Mouse (Mus musculus) spleen, adult 2 months (tissue): Measurements from ENCODE around the gene Pttg1. TPM values are rescaled to one million over a fixed set of nuclear protein-coding genes. Genes with fewer than 3 reads are reported as not detected.

ENCODE experiments used
- DNase-seq, 2 experiments: peaks; one replicate each; pipeline versions ENCODE4 v3.0.0 to v3.0.0-alpha.2; 2012 to 2021; ENCODE audit warnings: low spot score in 2 of 2, low read depth in 1 of 2
- H3K27ac ChIP-seq: fragments of 200-500 bp; 2 replicates; pipeline ENCODE4 v1.5.1; 2012; ENCODE audit warnings: low read length, inconsistent platforms; ENCODE audit not compliant: insufficient read depth
- H3K27me3 ChIP-seq: fragments of 200-500 bp; 2 replicates; pipeline ENCODE4 v1.6.1; 2012; ENCODE audit warnings: mild to moderate bottlenecking, moderate library complexity, low read length, inconsistent platforms; ENCODE audit not compliant: control insufficient read depth, insufficient read depth
- H3K36me3 ChIP-seq: fragments of 200-500 bp; 2 replicates; pipeline ENCODE4 v1.6.1; 2012; ENCODE audit warnings: mild to moderate bottlenecking, low read length, inconsistent platforms; ENCODE audit not compliant: control insufficient read depth, insufficient read depth
- H3K4me1 ChIP-seq: fragments of 200-500 bp; 2 replicates; pipeline ENCODE4 v1.6.1; 2011; ENCODE audit warnings: inconsistent platforms; ENCODE audit not compliant: control insufficient read depth, insufficient read depth, insufficient read length
- H3K4me3 ChIP-seq: fragments of 200-500 bp; 2 replicates; pipeline ENCODE4 v1.5.1; 2011; ENCODE audit warnings: mild to moderate bottlenecking, inconsistent platforms; ENCODE audit not compliant: insufficient read depth, insufficient read length; ENCODE audit errors: extremely low read depth
- CTCF ChIP-seq: fragments of 200-500 bp; IDR thresholded peaks from 2 replicates; pipeline ENCODE4 v1.5.1; 2011; ENCODE audit warnings: mild to moderate bottlenecking, inconsistent platforms; ENCODE audit not compliant: insufficient read depth, insufficient read length, insufficient replicate concordance; ENCODE audit errors: extremely low read depth
- POLR2A ChIP-seq: fragments of 200-500 bp; IDR thresholded peaks from 2 replicates; pipeline ENCODE4 v1.6.1; 2011; ENCODE audit warnings: low read depth, low read length, inconsistent platforms
- WGBS: fragments of 180-500 bp; shearing (Covaris S2); methylation state at CpG from one replicate; pipeline ENCODE4 v1.1.7; 2018; 5-methylcytosine and 5-hydroxymethylcytosine counted together
- polyA plus RNA-seq: library from polyadenylated mRNA; depleted of rRNA; stranded (reverse); fragments of >200 nt; gene quantifications from 2 replicates; pipeline ENCODE4 v1.2.3, GENCODE M21; 2012

The Pttg1 gene
- polyA plus RNA-seq, 1 experiment: 15.6 TPM

DNA sequence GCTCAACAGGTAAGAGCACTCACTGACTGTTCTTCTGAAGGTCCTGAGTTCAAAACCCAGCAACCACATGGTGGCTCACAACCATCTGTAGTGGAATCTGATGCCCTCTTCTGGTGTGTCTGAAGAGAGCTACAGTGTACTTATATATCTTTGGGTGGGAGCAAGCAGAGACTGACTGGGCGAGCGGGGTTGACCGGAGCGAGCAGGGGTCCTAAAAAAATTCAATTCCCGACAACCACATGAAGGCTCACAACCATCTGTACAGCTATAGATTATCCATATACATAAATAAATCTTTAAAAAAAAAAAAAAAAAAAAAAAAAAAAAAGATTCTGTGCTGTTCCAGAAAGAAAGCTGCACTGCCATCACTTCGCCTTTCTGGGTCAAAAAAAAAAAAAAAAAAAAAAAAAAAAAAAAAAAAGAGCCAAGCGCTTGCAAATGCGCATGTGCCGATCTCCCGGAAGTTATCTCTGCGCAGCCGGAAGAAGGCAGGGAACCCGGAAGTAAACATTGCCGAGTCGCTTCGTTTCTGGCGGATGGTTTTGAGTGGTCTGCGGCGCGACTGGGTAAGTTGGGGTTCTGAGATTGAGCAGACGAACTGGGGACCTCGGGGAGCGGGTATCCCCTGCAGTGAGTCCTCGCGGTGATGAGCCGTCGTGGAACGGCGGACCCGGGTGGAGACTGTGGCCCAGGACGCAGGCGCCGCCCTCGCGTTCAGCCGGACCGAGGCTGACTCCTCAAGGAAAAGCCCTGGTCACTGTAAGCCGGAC is 7.4 kb upstream of the Pttg1 start, which contains the start of gene Slu7:
Gene Slu7, plus strand, starts transcription at position 491 of the 770 bp plus-strand sequence.
- TF ChIP-seq CTCF: no peak
- peak; percentile 21; the same call in 1 of the 2 replicates for TF ChIP-seq POLR2A
- H3K36me3 ChIP-seq: peaks cover 10% of the 10 kb centered on the region
- H3K27me3 ChIP-seq: no peaks in the 10 kb centered on the region
- peak within 1 kb of the TSS; percentile 49 for H3K27ac ChIP-seq
- peak; percentile 64 to 70 for DNase-seq
- H3K4me1 ChIP-seq: peaks cover 3% of the 10 kb centered on the region; the same call in 1 of the 2 replicates
- peak within 1 kb of the TSS; percentile 72 for H3K4me3 ChIP-seq
- 8% methylated on average over 38 of the region's 38 CpGs for WGBS

DNA sequence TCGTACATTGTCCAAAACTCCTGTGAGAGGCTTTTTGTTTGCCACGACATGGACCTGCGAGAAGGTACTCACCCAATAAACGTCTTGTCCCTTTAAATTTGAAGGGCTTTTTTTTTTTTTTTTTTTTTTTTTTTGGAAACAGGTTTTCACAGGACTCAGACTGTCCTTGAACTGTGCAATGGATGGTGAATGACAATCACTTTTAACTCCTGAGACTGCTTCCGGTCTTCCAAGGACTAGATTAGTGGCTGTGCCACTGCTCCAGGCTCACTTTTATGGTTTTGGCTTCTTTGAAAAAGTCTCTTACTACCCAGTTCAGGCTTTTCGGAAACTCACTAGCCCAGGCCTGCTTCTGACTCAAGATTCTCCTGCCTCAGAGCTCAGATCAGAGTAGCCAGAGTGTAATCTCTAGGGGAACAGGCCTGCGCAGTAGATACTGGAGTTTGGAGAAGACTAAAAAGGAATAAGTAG is 398 bp upstream of the Pttg1 start:
- peak overlapping the region; percentile 63 for H3K27ac ChIP-seq
- no peak for DNase-seq
- H3K4me3 ChIP-seq: peak overlapping the region; percentile 53
- 23% methylated on average over 7 of the region's 7 CpGs for WGBS
- H3K4me1 ChIP-seq: no peaks in the 10 kb centered on the region; the same call in 1 of the 2 replicates
- peaks cover 3% of the 10 kb centered on the region; the same call in 1 of the 2 replicates for H3K36me3 ChIP-seq
- no peaks in the 10 kb centered on the region for H3K27me3 ChIP-seq
- TF ChIP-seq CTCF (no peak), POLR2A (no peak)

GRCm38 (mm10) chr11:43425166-43425709 is 813 bp downstream of the Pttg1 start:
- no peaks in the 10 kb centered on the region for H3K27me3 ChIP-seq
- 89% methylated on average over 9 of the region's 9 CpGs for WGBS
- no peak for DNase-seq
- TF ChIP-seq POLR2A: no peak
- no peak for TF ChIP-seq CTCF
- peaks cover 3% of the 10 kb centered on the region; the same call in 1 of the 2 replicates for H3K36me3 ChIP-seq
- no peak overlapping the region for H3K27ac ChIP-seq
- no peak overlapping the region for H3K4me3 ChIP-seq
- no peaks in the 10 kb centered on the region; the same call in 1 of the 2 replicates for H3K4me1 ChIP-seq

- 84% methylated on average over 5 of the region's 5 CpGs for WGBS
- Histone ChIP-seq H3K4me3 (no peak overlapping the region), H3K27ac (no peak overlapping the region), H3K36me3 (peaks cover 3% of the 10 kb centered on the region; the same call in 1 of the 2 replicates), H3K4me1 (no peaks in the 10 kb centered on the region; the same call in 1 of the 2 replicates), H3K27me3 (no peaks in the 10 kb centered on the region)
- TF ChIP-seq CTCF (no peak), POLR2A (no peak)
- DNase-seq: no peak
Measured at GRCm38 (mm10) chr11:43424386-43424785, 1.7 kb downstream of the Pttg1 start.

- DNase-seq: no peak
- Histone ChIP-seq H3K27me3 (no peaks in the 10 kb centered on the region), H3K27ac (no peak overlapping the region), H3K4me1 (no peaks in the 10 kb centered on the region), H3K36me3 (peaks cover 6% of the 10 kb centered on the region; the same call in 1 of the 2 replicates), H3K4me3 (no peak overlapping the region)
- 70% methylated on average over 7 of the region's 7 CpGs for WGBS
- TF ChIP-seq CTCF (no peak), POLR2A (no peak)
Measured at GRCm38 (mm10) chr11:43417201-43417600, 8.8 kb downstream of the Pttg1 start.

DNA sequence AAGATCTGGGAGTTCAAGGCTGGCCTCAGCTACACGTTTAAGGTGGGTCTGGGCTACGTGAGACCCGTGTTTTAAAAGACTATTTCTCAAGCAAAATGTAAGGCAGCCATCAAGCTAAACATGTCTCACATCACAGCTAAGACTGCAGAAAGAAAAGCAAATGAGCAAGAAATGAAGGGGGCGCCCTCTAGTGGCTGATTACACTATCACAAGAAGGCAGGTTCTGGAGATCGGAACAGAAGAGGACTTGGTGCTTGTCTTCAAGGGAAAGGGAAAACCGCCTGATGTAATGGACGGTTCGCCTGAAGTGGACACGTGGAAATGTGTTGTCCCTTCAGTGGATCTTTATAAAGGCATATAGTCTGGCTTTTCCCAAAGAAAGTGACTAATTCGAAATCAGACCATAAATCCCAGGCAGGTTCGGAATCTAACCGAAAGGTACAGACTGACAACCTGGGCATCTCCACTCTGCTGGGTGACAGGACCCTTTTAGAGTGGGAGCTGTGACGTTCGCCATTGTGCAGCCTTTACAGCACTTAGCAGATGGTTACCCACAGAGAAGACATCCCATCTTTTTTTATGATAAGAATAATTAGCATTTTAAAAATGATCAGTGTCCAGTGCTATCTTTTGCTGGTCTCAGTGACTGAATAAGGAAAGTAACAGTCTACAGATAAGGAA is 13.1 kb downstream of the Pttg1 start:
- Histone ChIP-seq H3K4me3 (no peak overlapping the region), H3K27ac (no peak overlapping the region), H3K36me3 (no peaks in the 10 kb centered on the region), H3K4me1 (no peaks in the 10 kb centered on the region), H3K27me3 (no peaks in the 10 kb centered on the region)
- 30% methylated on average over 14 of the region's 14 CpGs for WGBS
- peak; percentile 57 to 72 for DNase-seq
- TF ChIP-seq CTCF (peak; percentile 54; the same call in 1 of the 2 replicates), POLR2A (no peak)

DNA sequence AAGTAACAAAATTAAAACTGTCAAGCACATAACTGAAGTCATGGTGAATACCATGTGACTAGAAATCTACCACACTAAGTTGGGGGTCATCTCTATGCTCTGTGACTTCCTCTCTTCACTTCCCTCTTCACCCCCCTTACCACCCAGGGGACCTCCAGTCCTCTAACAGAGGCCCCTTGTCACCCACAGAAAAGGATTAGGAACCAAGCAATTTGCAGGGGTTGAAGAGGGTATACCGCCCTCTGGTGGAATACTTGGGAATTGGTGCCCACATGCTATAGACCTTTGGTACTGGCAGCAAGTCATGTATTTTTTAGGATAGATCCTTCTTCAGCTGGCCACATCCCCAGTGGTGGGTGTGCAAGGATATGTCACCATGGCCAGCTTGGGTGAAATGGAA is 14.6 kb downstream of the Pttg1 start:
- DNase-seq: peak; percentile 76 to 77
- no peaks in the 10 kb centered on the region for H3K4me1 ChIP-seq

More for the DNA sequence above, 14.6 kb downstream of the Pttg1 start:
- Histone ChIP-seq H3K27ac (no peak overlapping the region), H3K27me3 (no peaks in the 10 kb centered on the region), H3K36me3 (no peaks in the 10 kb centered on the region), H3K4me3 (no peak overlapping the region)
- 0% methylated on average over 1 of the region's 1 CpGs for WGBS
- no peak for TF ChIP-seq POLR2A
- peak; percentile 60; the same call in 1 of the 2 replicates for TF ChIP-seq CTCF
